Mouse (Mus musculus) left cerebral cortex, postnatal 25 days (tissue): Measurements from ENCODE around the gene Tmem132d. TPM values are rescaled to one million over a fixed set of nuclear protein-coding genes. Genes with fewer than 3 reads are reported as not detected.

Experiments
- DNase-seq, 2 experiments: peaks; one replicate each; pipeline ENCODE4 v3.0.0; 2022; ENCODE audit warnings: low spot score in 2 of 2, mixed read lengths in 1 of 2
- intact Hi-C: fragments of 180-260 bp; cut with DNase I; formaldehyde crosslinking; loops from one replicate; pipeline ENCODE4 v1.15.1; 2025
- total RNA-seq, 2 experiments: library from RNA; stranded (reverse); gene quantifications; 2 replicates each; pipeline ENCODE4 v1.2.3; 2021

Tmem132d gene
- total RNA-seq, 2 experiments from 2014 or later = 49.4 to 59.1 TPM

GRCm38 (mm10) chr5:127895176-127895575 is 537.7 kb downstream of the Tmem132d start:
- DNase-seq = no peak
- intact Hi-C loops = no loop called here

GRCm38 (mm10) chr5:127885566-127886505 is 547.0 kb downstream of the Tmem132d start:
- no peak for DNase-seq
- intact Hi-C loops = no loop called here

- no peak for DNase-seq
- intact Hi-C loops = no loop called here
Observed at GRCm38 (mm10) chr5:127883021-127883420, 549.9 kb downstream of the Tmem132d start.

- intact Hi-C loops = no loop called here
- DNase-seq = no peak
Observed at GRCm38 (mm10) chr5:127874461-127874860, 558.4 kb downstream of the Tmem132d start.

GRCm38 (mm10) chr5:127865157-127865556 is 567.7 kb downstream of the Tmem132d start:
- intact Hi-C loops = no loop called here
- DNase-seq = peak in 1 of 2 experiments; percentile 64

GRCm38 (mm10) chr5:127859719-127860118 is 573.2 kb downstream of the Tmem132d start:
- intact Hi-C loops = no loop called here
- peak in 1 of 2 experiments; percentile 47 for DNase-seq

- no peak for DNase-seq
- intact Hi-C loops = no loop called here
Observed at GRCm38 (mm10) chr5:127852305-127852704, 580.6 kb downstream of the Tmem132d start.

GRCm38 (mm10) chr5:127831791-127832190 is 601.1 kb downstream of the Tmem132d start:
- peak in 1 of 2 experiments; percentile 55 for DNase-seq
- intact Hi-C loops = no loop called here

DNA sequence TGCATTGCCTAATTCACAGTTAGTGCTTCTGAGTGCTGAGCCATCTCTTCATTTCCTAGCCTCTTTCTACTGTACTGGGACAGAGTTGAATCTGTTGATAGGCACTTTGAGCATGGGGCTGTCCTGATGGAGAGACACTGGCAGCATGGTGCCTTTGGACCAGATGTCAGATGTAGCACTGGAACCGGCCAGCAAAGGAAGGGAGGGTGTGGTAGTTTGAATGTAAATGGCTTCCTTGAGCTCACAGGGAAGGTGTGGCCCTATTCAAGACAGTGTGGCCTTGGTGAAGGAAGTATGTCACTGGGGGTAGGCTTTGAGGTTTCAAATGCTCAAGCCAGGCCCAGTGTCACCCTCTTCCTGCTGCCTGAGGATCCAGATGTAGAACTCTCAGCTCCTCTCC is 602.0 kb downstream of the Tmem132d start:
- no peak for DNase-seq
- intact Hi-C loops = no loop called here

DNA sequence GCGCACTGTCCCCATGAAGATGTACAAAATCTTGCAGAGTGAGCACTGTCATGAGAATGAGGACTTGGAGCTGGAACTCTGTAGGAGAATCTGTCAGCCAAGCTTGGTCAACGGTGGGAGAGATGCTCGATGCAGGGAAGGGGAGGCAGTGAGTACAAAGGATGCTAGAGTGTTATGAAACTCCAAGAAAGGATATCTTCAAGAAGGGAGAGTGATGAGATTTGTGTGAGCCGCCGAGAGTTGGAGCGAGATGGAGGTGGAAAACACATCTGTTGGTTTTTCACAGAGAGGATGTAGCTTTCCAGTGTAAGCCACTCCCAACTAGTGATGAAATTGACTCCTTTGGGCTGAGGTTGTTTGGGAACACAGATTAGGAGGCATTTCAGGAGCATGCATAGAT is 604.1 kb downstream of the Tmem132d start:
- peak; percentile 13 to 78 for DNase-seq
- intact Hi-C loops = loop anchor here (10.0 kb wide), 1 partner anchor 166 kb away; no protein-coding TSS in a partner anchor

DNA sequence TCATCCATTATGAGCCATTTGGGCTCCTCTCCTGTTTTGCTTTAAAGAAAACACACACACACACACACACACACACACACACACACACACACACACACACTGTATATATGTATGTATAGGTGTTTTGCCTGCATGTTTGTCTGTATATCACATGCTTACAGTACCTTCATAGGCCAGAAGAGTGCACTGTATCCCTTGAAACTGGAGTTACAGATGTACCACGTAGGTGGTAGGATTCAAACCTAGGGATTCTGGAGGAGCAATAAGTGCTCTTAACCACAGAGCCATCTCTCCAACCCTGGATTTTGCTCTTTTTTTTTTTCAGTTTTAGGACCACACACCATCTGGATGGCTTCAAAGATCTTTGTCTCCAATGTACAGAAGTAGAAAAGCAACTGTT is 610.9 kb downstream of the Tmem132d start:
- peak in 1 of 2 experiments; percentile 61 for DNase-seq
- intact Hi-C loops = loop anchor here (5.0 to 10.0 kb wide), 2 partner anchors 173 to 610 kb away; partner anchors contain the start of gene Tmem132d

DNA sequence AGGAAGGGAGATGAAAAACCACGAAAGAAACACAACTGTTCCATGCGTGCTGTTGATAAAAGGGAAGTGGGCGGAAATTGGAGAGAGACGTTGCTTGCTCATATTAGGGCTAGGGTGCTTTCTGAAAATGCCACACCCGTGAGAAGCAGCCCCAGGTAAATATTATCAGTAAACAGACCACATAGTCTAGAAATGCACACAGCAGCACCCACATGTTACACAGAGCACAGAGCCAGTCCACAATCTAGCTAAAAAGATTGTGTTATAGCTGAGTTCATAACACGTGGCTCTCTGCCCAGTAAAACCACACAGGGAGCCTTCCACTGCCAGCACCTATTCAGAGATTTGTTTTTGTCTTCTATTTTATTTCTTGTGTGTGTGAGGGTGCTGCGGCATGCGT is 617.6 kb downstream of the Tmem132d start:
- DNase-seq = peak in 1 of 2 experiments; percentile 59
- intact Hi-C loops = no loop called here

DNA sequence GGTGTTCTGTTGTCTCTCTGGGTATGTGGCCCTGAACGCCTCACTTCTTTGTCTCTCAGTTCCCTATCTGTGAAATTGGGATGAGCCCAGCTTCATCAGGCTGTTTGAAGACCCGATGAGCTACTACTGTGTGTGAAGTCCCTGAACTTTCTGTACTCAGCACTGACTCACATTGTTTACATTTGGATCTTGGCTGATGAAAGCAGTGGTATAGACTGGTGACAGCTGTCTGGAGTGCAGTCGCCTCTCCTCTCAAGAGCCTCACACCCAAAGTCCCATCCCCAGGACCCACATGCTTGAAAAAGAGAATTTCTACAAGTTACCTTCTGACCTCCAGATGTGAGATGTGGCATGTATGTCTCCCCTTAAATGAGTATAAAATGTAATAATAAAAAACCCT is 625.5 kb downstream of the Tmem132d start:
- DNase-seq = no peak
- intact Hi-C loops = loop anchor here (10.0 kb wide), 1 partner anchor 557 kb away; no protein-coding TSS in a partner anchor

DNA sequence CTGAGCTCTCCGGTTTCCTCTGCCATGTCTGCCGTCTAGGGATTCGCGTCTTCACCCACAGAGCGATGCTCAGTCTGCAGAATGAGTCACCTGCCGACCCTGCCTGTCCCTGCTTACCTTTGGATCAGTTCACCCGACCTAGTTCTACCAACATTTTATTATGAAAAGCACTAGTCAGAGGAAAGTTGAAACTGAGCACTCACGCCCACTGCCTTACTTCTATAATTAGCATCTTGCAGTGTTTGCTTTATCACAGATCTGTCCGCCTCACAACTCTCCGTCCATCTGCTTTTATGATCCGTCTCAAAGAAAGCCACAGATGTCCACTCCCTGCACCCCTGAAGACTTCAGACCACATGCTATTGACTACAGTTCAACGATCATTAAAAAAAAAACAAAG is 626.0 kb downstream of the Tmem132d start:
- intact Hi-C loops = loop anchor here (10.0 kb wide), 1 partner anchor 558 kb away; no protein-coding TSS in a partner anchor
- peak in 1 of 2 experiments; percentile 47 for DNase-seq

DNA sequence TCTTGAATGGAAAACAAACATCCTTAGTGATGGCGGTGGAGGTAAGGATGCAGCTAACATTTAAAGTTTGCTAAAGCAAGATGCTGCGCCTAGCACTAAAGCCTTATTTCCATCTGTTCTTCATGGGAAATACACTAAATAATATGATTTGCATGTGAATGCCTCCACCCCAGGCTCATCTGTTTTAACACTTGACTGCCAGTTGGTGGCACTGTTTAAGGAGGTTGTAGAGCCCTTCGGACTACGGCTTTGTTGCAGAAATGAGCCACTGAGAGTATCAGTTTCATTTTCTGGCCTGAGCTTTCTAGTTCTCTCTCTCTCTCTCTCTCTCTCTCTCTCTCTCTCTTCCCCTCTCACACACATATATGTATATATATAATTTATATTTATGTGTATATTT is 632.0 kb downstream of the Tmem132d start:
- DNase-seq = peak in 1 of 2 experiments; percentile 27
- intact Hi-C loops = loop anchor here (10.0 kb wide), 1 partner anchor 564 kb away; no protein-coding TSS in a partner anchor

DNA sequence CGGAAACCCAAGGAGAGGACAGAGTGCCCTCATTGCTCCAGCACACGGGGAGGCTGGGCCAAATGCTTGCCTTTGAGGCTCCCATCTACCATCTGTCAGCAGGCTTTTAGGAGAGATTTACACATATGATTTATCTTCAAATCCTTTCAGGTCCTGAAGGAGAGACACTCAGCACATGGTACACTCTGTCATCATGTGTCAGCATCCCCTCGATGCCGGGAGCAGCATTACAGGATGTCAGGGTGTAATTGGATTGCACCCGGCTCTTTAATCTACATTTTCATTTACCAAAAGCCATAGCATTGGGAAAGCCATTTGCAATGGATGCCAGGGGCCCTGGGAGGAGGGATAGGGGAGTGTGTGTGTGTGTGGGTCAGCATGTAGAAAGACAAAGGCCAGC is 651.7 kb downstream of the Tmem132d start:
- no peak for DNase-seq
- intact Hi-C loops = no loop called here

DNA sequence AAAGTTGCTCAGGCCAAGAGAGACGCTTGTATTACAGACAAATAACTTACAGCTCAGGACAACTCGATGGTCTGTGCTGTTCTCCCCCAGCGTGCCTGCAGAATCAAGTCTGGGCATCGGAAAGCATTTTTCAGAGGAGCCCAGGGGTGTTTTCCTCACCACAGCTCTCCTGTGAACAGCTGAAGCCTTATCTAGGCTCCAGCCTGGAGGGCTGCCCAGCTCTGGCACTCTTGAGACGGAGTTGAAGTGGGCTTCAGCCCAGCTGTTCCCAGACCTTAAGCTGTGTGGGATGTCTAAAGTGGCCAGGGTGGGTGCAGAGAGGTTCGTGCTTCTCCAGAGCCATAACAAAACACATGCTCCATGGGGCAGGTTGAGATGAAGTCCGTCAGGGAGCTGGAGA is 657.1 kb downstream of the Tmem132d start:
- DNase-seq = peak; percentile 6 to 56
- intact Hi-C loops = no loop called here

DNA sequence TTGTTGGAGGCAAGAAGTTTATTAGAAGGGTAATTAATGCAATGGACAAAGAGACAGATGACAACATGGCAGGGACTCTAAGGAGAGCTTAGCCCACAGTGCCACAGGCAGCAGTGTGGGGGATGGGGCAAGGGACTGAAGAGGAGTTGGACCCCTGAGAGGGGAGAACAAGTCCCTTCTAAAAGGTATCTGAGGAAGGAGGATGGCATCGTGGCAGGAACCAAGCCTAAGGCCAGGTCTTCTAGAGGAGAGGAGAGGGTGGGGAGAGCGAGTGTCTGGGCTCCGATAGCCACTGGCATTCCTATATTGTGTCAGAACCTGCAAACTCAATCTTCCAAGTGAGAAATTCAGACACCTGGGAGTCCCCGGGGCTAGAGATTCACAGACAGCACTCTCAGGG is 674.3 kb downstream of the Tmem132d start:
- intact Hi-C loops = loop anchor here (5.0 kb wide), 1 partner anchor 679 kb away; no protein-coding TSS in a partner anchor
- no peak for DNase-seq

DNA sequence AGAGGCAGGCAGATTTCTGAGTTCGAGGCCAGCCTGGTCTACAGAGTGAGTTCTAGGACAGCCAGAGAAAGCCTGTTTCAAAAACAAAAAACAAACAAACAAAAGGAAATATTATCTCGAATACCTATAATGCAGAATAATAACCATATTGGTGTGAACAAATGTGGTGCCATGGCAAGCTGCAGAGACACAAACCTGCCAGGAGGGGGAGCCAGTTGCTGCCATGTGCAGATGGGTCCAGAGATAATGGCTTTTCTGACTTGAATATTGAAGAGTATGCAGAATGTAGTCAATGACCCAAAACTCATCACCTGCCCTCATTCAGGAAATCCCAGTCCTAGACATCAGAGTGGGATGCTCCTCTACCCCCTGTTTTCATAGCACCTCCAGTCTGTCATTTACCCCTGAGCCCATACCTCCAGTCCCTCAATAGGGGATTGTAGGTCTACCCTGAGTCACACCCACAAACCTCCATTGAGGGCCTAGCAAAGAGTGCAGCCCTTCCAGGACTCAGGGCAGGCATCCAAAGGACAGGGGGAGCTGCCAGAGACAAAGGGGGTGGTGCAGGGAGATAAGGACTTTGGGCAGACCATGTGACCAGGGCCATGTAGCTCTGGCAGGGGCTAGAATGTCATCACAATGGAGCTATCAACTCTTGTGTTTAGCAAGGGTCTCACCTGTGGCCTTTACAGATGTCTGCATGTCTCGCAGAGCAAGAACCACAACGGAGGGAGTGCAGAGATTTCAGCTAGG is 676.0 kb downstream of the Tmem132d start:
- no peak for DNase-seq
- intact Hi-C loops = loop anchor here (5.0 kb wide), 1 partner anchor 680 kb away; no protein-coding TSS in a partner anchor

DNA sequence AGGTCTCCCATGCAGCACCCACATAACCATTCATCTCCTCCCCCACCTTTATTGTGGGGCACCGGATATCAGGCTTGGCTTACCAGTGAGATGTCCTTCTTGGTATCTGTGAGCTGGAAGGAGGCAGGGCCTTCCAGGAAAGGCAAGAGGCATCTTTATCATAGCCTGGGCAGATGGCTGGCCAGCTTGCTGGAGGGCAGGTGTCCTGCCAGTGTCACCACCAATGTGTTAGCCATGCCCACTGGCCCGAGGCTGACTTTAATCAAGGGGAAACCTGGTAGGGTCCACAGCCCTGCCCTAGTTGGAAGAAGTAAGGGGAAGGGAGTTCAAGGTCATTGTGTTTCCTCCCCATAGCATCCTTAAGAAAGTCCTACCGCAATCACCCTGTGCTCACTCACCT is 676.9 kb downstream of the Tmem132d start:
- DNase-seq = no peak
- intact Hi-C loops = loop anchor here (5.0 kb wide), 1 partner anchor 681 kb away; no protein-coding TSS in a partner anchor
